Mouse (Mus musculus): ENCODE data around the gene Noc3l. TPM values are rescaled to one million over a fixed set of nuclear protein-coding genes. Genes with fewer than 3 reads are reported as not detected.

Gene Noc3l
- polyA plus RNA-seq, 1 experiment from 2014 or later, result 8.4 TPM

DNA sequence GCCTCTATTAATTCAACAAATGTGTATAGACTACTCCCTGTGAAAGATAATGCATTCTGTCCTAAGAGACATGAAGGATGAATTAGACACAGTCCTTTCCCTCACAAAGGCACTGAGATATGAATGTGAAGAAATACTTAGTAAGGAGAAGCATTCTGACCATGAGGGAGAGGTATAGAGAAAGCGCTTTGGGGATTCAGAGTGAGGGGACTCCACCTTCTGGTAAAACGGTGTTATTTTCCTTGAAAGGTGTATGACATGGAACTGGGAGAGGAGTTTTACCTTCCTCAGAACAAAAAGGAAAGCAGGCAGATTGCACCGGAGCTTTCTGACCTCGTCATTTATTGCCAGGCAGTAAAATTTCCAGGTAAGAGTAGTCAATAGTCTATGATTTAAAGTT, 68.8 kb downstream of the Noc3l start:
- no peaks in the 10 kb centered on the region; the same call in 1 of the 2 replicates for H3K36me3 ChIP-seq
- H3K4me1 ChIP-seq, result no peaks in the 10 kb centered on the region
- no peak overlapping the region for H3K27ac ChIP-seq
- no peak for ATAC-seq (ENCODE audit: low FRiP score, low read depth)
- H3K4me3 ChIP-seq, result no peak overlapping the region
- H3K27me3 ChIP-seq (replicated peaks), result no peaks in the 10 kb centered on the region
- 61% methylated on average over 4 of the region's 4 CpGs for WGBS
- no peaks in the 10 kb centered on the region for H3K9me3 ChIP-seq
- no peak overlapping the region for H3K9ac ChIP-seq
- no peak overlapping the region for H3K4me2 ChIP-seq (replicated peaks)

DNA sequence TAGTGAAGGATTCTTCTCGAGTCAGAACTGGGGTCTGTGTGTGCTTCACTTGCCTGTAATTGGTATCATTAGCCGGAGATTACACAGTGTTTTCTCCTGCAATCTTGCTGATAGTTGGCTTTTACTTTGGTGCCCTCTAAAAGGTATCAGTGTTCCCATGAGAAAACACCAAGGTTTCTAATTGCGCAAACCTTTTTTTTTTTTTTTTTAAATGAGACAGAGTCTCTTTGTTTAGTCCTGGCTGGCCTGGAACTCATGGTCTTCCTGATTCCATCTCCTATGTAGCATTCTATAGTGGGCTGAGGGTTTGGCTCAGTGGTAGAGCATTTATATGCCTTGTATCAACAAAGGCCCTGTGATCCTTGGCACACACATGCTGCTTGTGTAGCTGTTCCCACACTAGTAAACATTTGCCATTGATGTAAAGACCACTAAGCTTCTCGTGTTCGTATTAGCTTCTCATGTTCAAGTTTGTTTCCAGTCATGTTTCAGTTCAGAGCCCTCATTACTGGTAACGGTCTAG, 72.5 kb downstream of the Noc3l start:
- Histone ChIP-seq H3K9ac (no peak overlapping the region), H3K4me3 (no peak overlapping the region), H3K4me1 (no peaks in the 10 kb centered on the region), H3K36me3 (no peaks in the 10 kb centered on the region; the same call in 1 of the 2 replicates), H3K4me2 (replicated peaks) (no peak overlapping the region), H3K27me3 (replicated peaks) (no peaks in the 10 kb centered on the region), H3K27ac (no peak overlapping the region), H3K9me3 (no peaks in the 10 kb centered on the region)
- 68% methylated on average over 6 of the region's 6 CpGs for WGBS
- no peak for ATAC-seq (ENCODE audit: low FRiP score, low read depth)

DNA sequence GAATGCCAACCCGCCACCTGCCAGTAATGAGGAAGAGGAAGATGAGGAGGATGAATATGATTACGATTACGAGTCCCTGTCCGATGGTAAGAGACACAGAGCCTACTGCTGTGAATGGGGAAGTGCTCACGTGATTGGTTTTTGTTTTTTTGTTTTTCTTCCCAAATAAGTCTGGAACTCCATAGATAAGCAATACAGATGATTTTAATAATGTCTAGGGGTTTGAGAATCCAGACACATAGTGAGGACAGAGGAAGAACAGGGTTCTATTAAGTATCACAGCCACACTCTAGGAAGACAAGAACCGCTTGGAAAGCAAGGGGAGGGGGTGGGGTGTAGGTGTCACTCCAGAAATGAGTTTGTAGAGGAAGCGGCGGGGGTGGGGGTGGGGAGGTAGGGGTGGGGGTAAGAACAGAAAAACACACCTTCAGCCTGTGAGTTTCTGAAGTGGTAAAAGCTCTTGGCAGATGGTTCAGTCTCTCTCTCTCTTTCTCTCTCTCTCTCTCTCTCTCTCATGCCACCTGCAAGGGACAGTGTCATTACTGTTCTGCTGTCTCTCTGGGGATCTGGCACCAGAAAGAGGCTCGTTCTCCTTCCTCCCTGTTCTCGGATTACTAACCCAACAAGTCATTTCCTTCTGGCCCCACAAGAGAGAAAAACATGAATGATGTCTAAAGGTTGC, 73.1 kb downstream of the Noc3l start:
- Histone ChIP-seq H3K27ac (no peak overlapping the region), H3K4me1 (no peaks in the 10 kb centered on the region), H3K9ac (no peak overlapping the region), H3K4me2 (replicated peaks) (no peak overlapping the region), H3K27me3 (replicated peaks) (no peaks in the 10 kb centered on the region), H3K36me3 (no peaks in the 10 kb centered on the region; the same call in 1 of the 2 replicates), H3K9me3 (no peaks in the 10 kb centered on the region), H3K4me3 (no peak overlapping the region)
- ATAC-seq (ENCODE audit: low FRiP score, low read depth), result no peak
- WGBS, result 77% methylated on average over 10 of the region's 10 CpGs

DNA sequence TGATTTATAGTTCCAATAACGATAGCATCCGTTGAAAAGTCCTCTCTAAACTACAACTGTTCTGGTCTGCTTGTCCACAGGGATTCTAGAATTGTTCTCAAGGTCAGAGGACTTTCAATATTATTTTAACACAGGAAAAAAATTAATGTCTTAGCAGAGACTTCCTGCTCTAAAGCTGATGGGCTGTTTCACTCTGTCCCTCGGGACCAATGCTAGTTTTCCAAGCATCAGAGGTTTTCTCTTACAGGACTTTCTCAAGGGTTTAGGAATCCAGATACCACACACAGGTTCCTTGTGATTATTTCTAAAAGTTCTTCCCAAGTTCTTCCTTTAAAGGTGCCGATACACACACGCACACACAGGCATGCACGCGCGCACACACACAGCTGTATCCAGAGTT, 74.5 kb downstream of the Noc3l start:
- no peak for ATAC-seq (ENCODE audit: low FRiP score, low read depth)

More for the DNA sequence above, 74.5 kb downstream of the Noc3l start:
- Histone ChIP-seq H3K4me2 (replicated peaks) (no peak overlapping the region), H3K9ac (no peak overlapping the region), H3K36me3 (no peaks in the 10 kb centered on the region; the same call in 1 of the 2 replicates), H3K4me3 (no peak overlapping the region), H3K27ac (no peak overlapping the region), H3K9me3 (no peaks in the 10 kb centered on the region), H3K4me1 (no peaks in the 10 kb centered on the region), H3K27me3 (replicated peaks) (no peaks in the 10 kb centered on the region)
- WGBS, result 75% methylated on average over 8 of the region's 8 CpGs

Other genes with a start within 250 kb of the Noc3l start
- gene Tbc1d12, start 17.3 kb upstream of the Noc3l start, polyA plus RNA-seq (2016; fragmentation: Nextera tagmentation; extraction: Ambion mirVana), result 5.6 and 6.6 TPM in 2 replicates
- 39.8 and 45.2 TPM in 2 replicates for gene Hells, start 111.7 kb upstream of the Noc3l start, polyA plus RNA-seq (2016; fragmentation: Nextera tagmentation; extraction: Ambion mirVana)
- not detected in 2 replicates for gene Cyp2c55, start 187.8 kb upstream of the Noc3l start, polyA plus RNA-seq (2016; fragmentation: Nextera tagmentation; extraction: Ambion mirVana)
- gene Cyp2c65, start 241.8 kb upstream of the Noc3l start, polyA plus RNA-seq (2016; fragmentation: Nextera tagmentation; extraction: Ambion mirVana), result not detected in 2 replicates

Data from neural tube, embryonic 12.5 days (tissue).